Mouse (Mus musculus): ENCODE results near the gene Cct5.

Cct5 gene

GRCm38 (mm10) chr15:31601646-31602374 lies at the start of gene Cct5, which contains the start of gene Fam173b:
Gene Cct5, minus strand, starts transcription at chr15:31601804.
Gene Fam173b, plus strand, starts transcription at chr15:31601852.
- peak; percentile 98 for DNase-seq (ENCODE audit: low read depth, low spot score)

GRCm38 (mm10) chr15:31650821-31651220 lies 49.2 kb upstream of the Cct5 start:
- no peak for DNase-seq (ENCODE audit: low read depth, low spot score)

GRCm38 (mm10) chr15:31649691-31650090 lies 48.1 kb upstream of the Cct5 start:
- DNase-seq (ENCODE audit: low read depth, low spot score): no peak

GRCm38 (mm10) chr15:31647851-31648569 lies 46.4 kb upstream of the Cct5 start:
- DNase-seq (ENCODE audit: low read depth, low spot score): no peak

GRCm38 (mm10) chr15:31647225-31647624 lies 45.6 kb upstream of the Cct5 start:
- no peak for DNase-seq (ENCODE audit: low read depth, low spot score)

- peak; percentile 13 for DNase-seq (ENCODE audit: low read depth, low spot score)
These were observed 34.5 kb upstream of the Cct5 start for GRCm38 (mm10) chr15:31636091-31636595.

- DNase-seq (ENCODE audit: low read depth, low spot score): peak; percentile 87
These were observed 33.0 kb upstream of the Cct5 start for GRCm38 (mm10) chr15:31634582-31634981.

- no peak for DNase-seq (ENCODE audit: low read depth, low spot score)
These were observed 30.9 kb upstream of the Cct5 start for GRCm38 (mm10) chr15:31632478-31632877.

- DNase-seq (ENCODE audit: low read depth, low spot score): no peak
These were observed 29.8 kb upstream of the Cct5 start for GRCm38 (mm10) chr15:31631396-31631858.

- no peak for DNase-seq (ENCODE audit: low read depth, low spot score)
These were observed 28.0 kb upstream of the Cct5 start for GRCm38 (mm10) chr15:31629556-31629955.

GRCm38 (mm10) chr15:31628180-31628579 lies 26.6 kb upstream of the Cct5 start:
- no peak for DNase-seq (ENCODE audit: low read depth, low spot score)

- peak; percentile 18 for DNase-seq (ENCODE audit: low read depth, low spot score)
These were observed 25.9 kb upstream of the Cct5 start for GRCm38 (mm10) chr15:31627277-31628154.

GRCm38 (mm10) chr15:31619521-31619920 lies 17.9 kb upstream of the Cct5 start:
- DNase-seq (ENCODE audit: low read depth, low spot score): peak; percentile 32

GRCm38 (mm10) chr15:31617261-31617660 lies 15.7 kb upstream of the Cct5 start:
- DNase-seq (ENCODE audit: low read depth, low spot score): no peak

- no peak for DNase-seq (ENCODE audit: low read depth, low spot score)
These were observed 13.1 kb upstream of the Cct5 start for GRCm38 (mm10) chr15:31614666-31615065.

GRCm38 (mm10) chr15:31613826-31614453 lies 12.3 kb upstream of the Cct5 start:
- no peak for DNase-seq (ENCODE audit: low read depth, low spot score)

- no peak for DNase-seq (ENCODE audit: low read depth, low spot score)
These were observed 10.4 kb upstream of the Cct5 start for GRCm38 (mm10) chr15:31611976-31612375.

GRCm38 (mm10) chr15:31611027-31611426 lies 9.4 kb upstream of the Cct5 start:
- peak; percentile 50 for DNase-seq (ENCODE audit: low read depth, low spot score)

- no peak for DNase-seq (ENCODE audit: low read depth, low spot score)
These were observed 5.2 kb upstream of the Cct5 start for GRCm38 (mm10) chr15:31606821-31607220.

GRCm38 (mm10) chr15:31603113-31603512 lies 1.5 kb upstream of the Cct5 start:
- no peak for DNase-seq (ENCODE audit: low read depth, low spot score)

- DNase-seq (ENCODE audit: low read depth, low spot score): peak; percentile 88
These were observed 822 bp upstream of the Cct5 start for GRCm38 (mm10) chr15:31602426-31602825.

All from brain, adult 2 months (tissue).